Mouse (Mus musculus) ES-Bruce4 (cell line): ENCODE data around the gene Hnrnpul1.

Source experiments
- CTCF ChIP-seq: IDR thresholded peaks from one replicate; pipeline ENCODE4 v1.8.1; 2011; ENCODE audit warnings: low read depth, low read length
- EP300 ChIP-seq: IDR thresholded peaks from 2 replicates; pipeline ENCODE4 v1.6.1; 2011; ENCODE audit warnings: low read depth, low read length; ENCODE audit not compliant: insufficient read depth
- POLR2A ChIP-seq: IDR thresholded peaks from one replicate; pipeline ENCODE4 v1.8.1; 2011; ENCODE audit warnings: low read length; ENCODE audit not compliant: insufficient read depth

DNA sequence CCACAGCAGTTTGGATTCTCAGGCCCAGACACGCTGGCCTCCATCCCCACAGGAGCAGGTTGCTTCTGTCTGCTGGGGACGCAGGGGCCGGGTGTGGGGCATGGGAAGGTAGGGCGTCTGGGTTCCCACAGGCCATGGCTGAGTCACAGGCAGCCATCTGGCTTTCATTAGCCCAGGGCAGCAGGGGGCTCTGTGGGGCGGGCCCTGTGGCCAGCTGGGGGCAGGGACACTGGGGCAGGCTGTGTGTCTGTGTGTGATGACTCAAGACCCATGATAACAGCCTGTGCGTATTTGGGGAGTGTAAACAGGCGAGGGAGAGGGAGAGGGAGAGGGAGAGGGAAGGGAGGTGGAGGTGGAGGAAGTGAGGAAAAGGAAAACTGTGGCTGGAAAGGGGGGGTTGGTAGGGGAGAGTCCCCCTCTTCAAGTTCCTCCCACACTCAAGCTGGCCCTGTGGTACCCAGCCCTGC lies 42.8 kb downstream of the Hnrnpul1 start:
- TF ChIP-seq POLR2A (no peak), CTCF (no peak), EP300 (no peak)
